Mouse (Mus musculus): ENCODE results near the gene Slc39a12. TPM values are rescaled to one million over a fixed set of nuclear protein-coding genes. Genes with fewer than 3 reads are reported as not detected.

Slc39a12 gene
- total and polyA plus RNA-seq, 3 experiments, result 0.08 to 0.32 TPM; not detected in 1

- intact Hi-C loops (cut with DNase I), result no loop called here
These were observed 40.9 kb downstream of the Slc39a12 start for GRCm38 (mm10) chr2:14428987-14429386.

DNA sequence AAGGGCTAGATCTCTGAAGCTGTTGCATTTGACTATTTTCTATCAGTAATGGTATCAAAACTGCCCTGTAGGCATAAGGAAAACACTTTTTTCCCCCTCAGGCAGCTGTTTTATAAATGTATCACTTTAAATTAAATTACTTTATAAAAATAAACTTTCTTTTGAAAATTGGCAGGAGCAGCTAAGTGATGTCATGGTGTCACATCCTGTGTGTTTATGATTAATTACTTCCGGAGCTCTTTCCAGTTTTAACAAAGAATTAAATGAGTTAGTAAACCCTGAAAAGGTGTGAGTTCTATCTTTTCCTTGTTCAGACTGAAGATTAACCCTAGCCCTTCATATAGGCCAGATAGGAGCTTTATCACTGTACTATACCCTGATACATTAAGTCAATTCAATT is 59.2 kb downstream of the Slc39a12 start:
- no peak overlapping the region for H3K9ac ChIP-seq (ENCODE audit: low read depth, low read length)
- TF ChIP-seq EP300 (IDR thresholded peaks at IDR 0.05; ENCODE audit: insufficient read depth, low read depth, low read length), result no peak
- no peak for TF ChIP-seq CTCF (IDR thresholded peaks at IDR 0.05)
- TF ChIP-seq POLR2A (IDR thresholded peaks at IDR 0.05; ENCODE audit: insufficient read depth, low read depth, low read length), result no peak
- H3K27me3 ChIP-seq (ENCODE audit: control insufficient read depth, insufficient read depth, low read length), result no peaks in the 10 kb centered on the region
- 28% methylated on average over 1 of the region's 1 CpGs for WGBS
- no peak overlapping the region for H3K27ac ChIP-seq
- DNase-seq, result no peak
- H3K36me3 ChIP-seq (ENCODE audit: control insufficient read depth, insufficient read depth, low read length), result no peaks in the 10 kb centered on the region
- intact Hi-C loops (cut with DNase I), result no loop called here
- no peaks in the 10 kb centered on the region for H3K79me2 ChIP-seq (replicated peaks; ENCODE audit: control insufficient read depth, insufficient read depth, low read length)
- H3K4me1 ChIP-seq (ENCODE audit: control insufficient read depth, insufficient read depth, low read length), result no peaks in the 10 kb centered on the region; the same call in 1 of the 2 replicates
- H3K4me3 ChIP-seq, result no peak overlapping the region

More at GRCm38 (mm10) chr2:14428987-14429386, 40.9 kb downstream of the Slc39a12 start:
- no peaks in the 10 kb centered on the region for H3K27me3 ChIP-seq (ENCODE audit: control insufficient read depth, insufficient read depth, low read length)
- H3K4me3 ChIP-seq, result no peak overlapping the region
- H3K79me2 ChIP-seq (replicated peaks; ENCODE audit: control insufficient read depth, insufficient read depth, low read length), result no peaks in the 10 kb centered on the region
- no peak for DNase-seq
- H3K27ac ChIP-seq, result no peak overlapping the region
- no peaks in the 10 kb centered on the region for H3K36me3 ChIP-seq (ENCODE audit: control insufficient read depth, insufficient read depth, low read length)
- H3K9ac ChIP-seq (ENCODE audit: low read depth, low read length), result no peak overlapping the region
- H3K4me1 ChIP-seq (ENCODE audit: control insufficient read depth, insufficient read depth, low read length), result no peaks in the 10 kb centered on the region
- WGBS, result 86% methylated on average over 2 of the region's 2 CpGs
- TF ChIP-seq CTCF (IDR thresholded peaks at IDR 0.05) (no peak), POLR2A (IDR thresholded peaks at IDR 0.05; ENCODE audit: insufficient read depth, low read depth, low read length) (no peak), EP300 (IDR thresholded peaks at IDR 0.05; ENCODE audit: insufficient read depth, low read depth, low read length) (no peak)

DNA sequence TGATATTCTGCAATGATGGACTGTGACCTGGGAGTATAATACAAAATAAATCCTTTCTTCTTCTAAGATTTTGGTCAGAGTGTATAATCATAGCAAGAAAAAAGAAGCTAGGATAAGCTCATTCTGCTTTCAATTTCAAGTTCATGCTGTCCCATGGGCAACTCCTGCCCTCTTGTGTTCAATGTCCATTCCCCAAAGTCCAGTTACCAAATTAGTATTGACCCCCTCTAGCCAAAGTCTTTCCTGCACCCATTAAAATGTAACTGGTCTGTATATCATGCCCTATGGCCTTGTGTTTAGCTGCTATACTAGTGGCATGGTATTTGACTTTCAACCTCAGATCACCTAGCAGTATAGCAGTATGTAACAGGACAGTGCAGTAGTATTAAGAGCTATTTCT is 62.8 kb downstream of the Slc39a12 start:
- peak; percentile 18; the same call in 1 of the 2 replicates for TF ChIP-seq CTCF (IDR thresholded peaks at IDR 0.05)
- TF ChIP-seq EP300 (IDR thresholded peaks at IDR 0.05; ENCODE audit: insufficient read depth, low read depth, low read length), result no peak
- no peak for TF ChIP-seq POLR2A (IDR thresholded peaks at IDR 0.05; ENCODE audit: insufficient read depth, low read depth, low read length)
- H3K27me3 ChIP-seq (ENCODE audit: control insufficient read depth, insufficient read depth, low read length), result no peaks in the 10 kb centered on the region
- no peak overlapping the region for H3K27ac ChIP-seq
- no peak overlapping the region for H3K9ac ChIP-seq (ENCODE audit: low read depth, low read length)
- no peaks in the 10 kb centered on the region; the same call in 1 of the 2 replicates for H3K4me1 ChIP-seq (ENCODE audit: control insufficient read depth, insufficient read depth, low read length)
- no peaks in the 10 kb centered on the region for H3K36me3 ChIP-seq (ENCODE audit: control insufficient read depth, insufficient read depth, low read length)
- H3K4me3 ChIP-seq, result no peak overlapping the region
- DNase-seq, result no peak
- intact Hi-C loops (cut with DNase I), result no loop called here
- no peaks in the 10 kb centered on the region for H3K79me2 ChIP-seq (replicated peaks; ENCODE audit: control insufficient read depth, insufficient read depth, low read length)

DNA sequence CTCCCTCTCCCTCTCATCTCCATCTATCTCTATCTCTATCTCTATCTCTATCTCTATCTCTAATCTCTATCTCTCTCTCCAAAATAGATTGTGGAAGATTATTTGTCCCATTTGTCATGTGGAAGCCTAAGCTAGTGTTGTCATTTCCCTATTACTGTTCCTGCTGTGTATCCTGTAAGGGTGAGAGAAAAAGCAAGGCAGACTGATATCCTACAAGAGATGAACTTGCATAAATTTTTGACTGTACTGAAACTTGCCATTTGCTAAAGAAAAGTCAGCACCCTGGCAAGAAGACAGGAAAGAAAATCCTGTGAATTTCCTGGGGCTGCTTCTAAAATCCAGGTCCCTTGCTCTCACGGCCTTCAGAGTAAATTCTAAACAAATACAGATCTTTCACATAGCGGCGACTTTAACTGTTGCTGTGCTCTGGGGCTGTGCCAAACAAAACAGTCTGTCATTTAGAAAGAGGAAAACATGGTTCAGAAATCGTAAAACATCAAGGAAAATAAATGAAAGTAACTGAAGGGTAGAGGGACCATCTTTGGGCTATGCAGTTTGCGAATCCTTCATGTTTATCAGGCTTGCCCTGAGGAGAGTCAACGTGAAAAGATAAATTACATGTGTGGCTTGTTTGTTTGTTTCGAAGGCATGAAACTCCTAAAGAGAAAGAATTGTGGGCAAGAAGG is 67.0 kb downstream of the Slc39a12 start:
- Histone ChIP-seq H3K79me2 (replicated peaks; ENCODE audit: control insufficient read depth, insufficient read depth, low read length) (no peaks in the 10 kb centered on the region), H3K9ac (ENCODE audit: low read depth, low read length) (no peak overlapping the region), H3K27me3 (ENCODE audit: control insufficient read depth, insufficient read depth, low read length) (no peaks in the 10 kb centered on the region), H3K36me3 (ENCODE audit: control insufficient read depth, insufficient read depth, low read length) (no peaks in the 10 kb centered on the region), H3K27ac (no peak overlapping the region), H3K4me1 (ENCODE audit: control insufficient read depth, insufficient read depth, low read length) (no peaks in the 10 kb centered on the region), H3K4me3 (no peak overlapping the region)
- intact Hi-C loops (cut with DNase I), result no loop called here
- WGBS, result 42% methylated on average over 7 of the region's 7 CpGs
- TF ChIP-seq EP300 (IDR thresholded peaks at IDR 0.05; ENCODE audit: insufficient read depth, low read depth, low read length), result no peak
- TF ChIP-seq CTCF (IDR thresholded peaks at IDR 0.05), result no peak
- no peak for TF ChIP-seq POLR2A (IDR thresholded peaks at IDR 0.05; ENCODE audit: insufficient read depth, low read depth, low read length)
- DNase-seq, result no peak

DNA sequence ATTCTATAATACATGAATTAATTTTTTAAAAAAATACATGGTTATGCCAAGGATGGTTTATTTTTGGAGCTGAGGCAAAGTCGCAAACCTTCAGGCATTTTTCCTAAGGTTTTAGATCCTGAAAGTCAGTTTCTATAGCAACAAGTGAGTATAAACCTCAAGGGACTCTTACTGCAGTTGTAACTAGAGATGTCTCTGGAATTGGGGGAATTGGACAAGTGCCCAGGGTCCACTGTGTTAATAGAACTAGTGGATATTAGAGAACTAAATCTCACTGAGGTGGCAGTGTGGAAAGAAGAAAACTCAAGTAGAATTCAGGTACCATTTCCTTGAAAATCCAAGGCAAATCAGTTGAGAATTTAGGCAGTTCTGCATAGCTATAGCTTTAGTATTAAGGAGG is 76.3 kb downstream of the Slc39a12 start:
- TF ChIP-seq POLR2A (IDR thresholded peaks at IDR 0.05; ENCODE audit: insufficient read depth, low read depth, low read length) (no peak), CTCF (IDR thresholded peaks at IDR 0.05) (no peak), EP300 (IDR thresholded peaks at IDR 0.05; ENCODE audit: insufficient read depth, low read depth, low read length) (no peak)
- no peak for DNase-seq
- Histone ChIP-seq H3K79me2 (replicated peaks; ENCODE audit: control insufficient read depth, insufficient read depth, low read length) (no peaks in the 10 kb centered on the region), H3K4me1 (ENCODE audit: control insufficient read depth, insufficient read depth, low read length) (no peaks in the 10 kb centered on the region), H3K27me3 (ENCODE audit: control insufficient read depth, insufficient read depth, low read length) (no peaks in the 10 kb centered on the region), H3K27ac (no peak overlapping the region), H3K4me3 (no peak overlapping the region), H3K36me3 (ENCODE audit: control insufficient read depth, insufficient read depth, low read length) (no peaks in the 10 kb centered on the region), H3K9ac (ENCODE audit: low read depth, low read length) (no peak overlapping the region)
- intact Hi-C loops (cut with DNase I), result no loop called here
- WGBS, result 55% methylated on average over 1 of the region's 1 CpGs

GRCm38 (mm10) chr2:14494132-14494531 is 106.0 kb downstream of the Slc39a12 start:
- no peaks in the 10 kb centered on the region for H3K36me3 ChIP-seq (ENCODE audit: control insufficient read depth, insufficient read depth, low read length)
- H3K27ac ChIP-seq, result peak overlapping the region; percentile 41
- no peak for TF ChIP-seq EP300 (IDR thresholded peaks at IDR 0.05; ENCODE audit: insufficient read depth, low read depth, low read length)
- no peak for TF ChIP-seq CTCF (IDR thresholded peaks at IDR 0.05)
- no peak for TF ChIP-seq POLR2A (IDR thresholded peaks at IDR 0.05; ENCODE audit: insufficient read depth, low read depth, low read length)
- no peaks in the 10 kb centered on the region for H3K27me3 ChIP-seq (ENCODE audit: control insufficient read depth, insufficient read depth, low read length)
- intact Hi-C loops (cut with DNase I), result loop anchor here (10.0 kb wide), 2 partner anchors 111 to 181 kb away; partner anchors contain the start of gene Cacnb2
- H3K9ac ChIP-seq (ENCODE audit: low read depth, low read length), result no peak overlapping the region
- no peaks in the 10 kb centered on the region; the same call in 1 of the 2 replicates for H3K4me1 ChIP-seq (ENCODE audit: control insufficient read depth, insufficient read depth, low read length)
- no peak overlapping the region for H3K4me3 ChIP-seq
- DNase-seq, result no peak
- H3K79me2 ChIP-seq (replicated peaks; ENCODE audit: control insufficient read depth, insufficient read depth, low read length), result no peaks in the 10 kb centered on the region
- 15% methylated on average over 5 of the region's 5 CpGs for WGBS
